Mouse (Mus musculus) spleen, adult 2 months (tissue): Measurements from ENCODE around the gene Gtsf1l.

Experiments
- CTCF ChIP-seq: fragments of 200-500 bp; IDR thresholded peaks from 2 replicates; pipeline ENCODE4 v1.5.1; 2011; ENCODE audit warnings: mild to moderate bottlenecking, inconsistent platforms; ENCODE audit not compliant: insufficient read depth, insufficient read length, insufficient replicate concordance; ENCODE audit errors: extremely low read depth
- POLR2A ChIP-seq: fragments of 200-500 bp; IDR thresholded peaks from 2 replicates; pipeline ENCODE4 v1.6.1; 2011; ENCODE audit warnings: low read depth, low read length, inconsistent platforms

- TF ChIP-seq CTCF (no peak), POLR2A (no peak)
Observed at GRCm38 (mm10) chr2:163121353-163121660, 33.7 kb upstream of the Gtsf1l start.
